Mouse (Mus musculus) cerebellum, postnatal 36 days (tissue): Measurements from ENCODE around the gene Kat2a.

Source experiments
- DNase-seq, 2 experiments: peaks; one replicate each; pipeline ENCODE4 v3.0.0; 2021 to 2022; ENCODE audit warnings: mixed read lengths in 2 of 2

The Kat2a gene

DNA sequence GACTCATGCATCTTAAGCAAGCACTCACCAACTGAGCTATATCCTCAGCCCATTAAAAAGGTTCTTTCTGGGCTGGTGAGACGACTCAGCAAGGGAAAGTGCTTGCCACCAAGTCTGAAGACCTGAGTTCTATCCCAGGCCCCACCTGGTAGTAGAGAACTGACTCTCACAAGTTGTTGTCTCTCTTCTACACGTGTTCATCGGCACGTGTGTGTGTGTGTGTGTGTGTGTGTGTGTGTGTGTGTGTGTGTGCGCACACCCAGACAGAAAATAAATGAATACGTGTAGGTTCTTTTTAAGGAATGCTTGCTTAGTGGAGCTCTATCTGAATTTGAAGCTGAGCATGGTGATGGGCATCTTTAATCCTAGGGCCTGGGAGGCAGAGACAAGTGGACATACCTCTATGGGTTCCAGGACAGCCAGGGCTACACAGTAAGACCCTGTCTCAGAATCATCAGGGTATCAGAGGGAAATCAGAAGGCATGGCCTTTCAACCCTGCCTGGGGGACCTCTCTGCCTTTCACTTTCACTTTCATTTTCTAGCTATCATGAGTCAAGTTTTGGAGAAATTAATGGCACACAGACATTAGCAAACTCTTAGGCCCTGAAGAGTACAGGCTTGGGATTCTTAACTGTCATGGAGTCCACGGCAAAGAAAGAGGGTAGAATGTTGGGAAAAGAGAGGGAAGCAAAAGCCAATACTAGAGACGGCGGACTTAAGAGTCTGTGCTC is 23.0 kb upstream of the Kat2a start:
- no peak for DNase-seq

DNA sequence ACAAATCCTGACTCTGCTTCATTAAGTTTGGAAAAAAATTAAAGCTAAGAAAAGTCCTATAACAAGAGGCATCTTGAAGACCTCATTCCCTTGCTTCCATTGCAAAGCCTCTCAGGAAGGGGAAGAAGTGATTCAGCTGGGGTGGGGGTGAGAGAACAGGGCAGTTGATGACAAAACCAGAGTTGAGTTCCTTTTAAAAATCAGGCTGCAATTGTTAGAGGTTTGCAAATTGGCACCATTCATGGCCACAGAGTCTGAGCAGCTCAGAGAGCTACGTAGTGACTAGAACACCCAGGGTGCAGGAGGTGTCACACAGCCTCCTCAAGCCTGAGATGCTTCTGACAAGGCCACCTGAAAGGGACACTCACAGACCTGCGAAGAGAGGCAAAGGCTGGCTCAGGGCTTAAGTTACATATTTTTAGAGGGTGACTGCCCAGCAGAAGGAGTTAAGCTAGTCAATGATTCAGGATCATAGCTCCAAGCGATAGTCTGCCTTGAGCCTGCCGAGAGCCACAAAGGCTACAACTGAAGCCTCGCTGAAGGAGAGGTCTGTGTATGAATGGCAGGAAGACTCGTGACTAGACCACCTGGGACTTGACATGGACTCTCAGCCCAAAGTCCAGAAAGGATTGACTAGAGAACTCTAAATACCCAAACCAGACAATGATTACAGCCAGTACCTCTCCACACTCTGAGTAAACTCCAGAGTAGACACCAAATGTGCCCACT is 18.4 kb upstream of the Kat2a start:
- DNase-seq = no peak

DNA sequence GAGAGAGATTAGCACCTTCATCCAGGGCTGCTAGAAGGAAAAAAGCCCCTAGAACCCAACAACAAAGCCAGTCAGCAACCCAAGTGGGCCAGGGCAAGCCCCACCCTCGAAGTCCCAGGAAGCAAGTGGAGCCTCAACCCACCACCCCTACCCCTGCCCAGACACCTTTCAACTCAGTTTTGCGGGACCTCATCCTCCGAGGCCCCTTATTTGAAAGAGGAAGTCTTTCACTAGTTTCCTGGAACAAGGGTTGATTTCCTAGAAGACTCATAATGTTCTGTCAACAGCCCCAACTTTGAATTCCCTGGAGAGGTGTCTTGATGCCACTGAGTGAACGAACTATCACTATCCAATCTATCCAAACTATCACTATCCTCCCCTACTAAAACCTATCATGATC is 17.7 kb upstream of the Kat2a start:
- DNase-seq = no peak

DNA sequence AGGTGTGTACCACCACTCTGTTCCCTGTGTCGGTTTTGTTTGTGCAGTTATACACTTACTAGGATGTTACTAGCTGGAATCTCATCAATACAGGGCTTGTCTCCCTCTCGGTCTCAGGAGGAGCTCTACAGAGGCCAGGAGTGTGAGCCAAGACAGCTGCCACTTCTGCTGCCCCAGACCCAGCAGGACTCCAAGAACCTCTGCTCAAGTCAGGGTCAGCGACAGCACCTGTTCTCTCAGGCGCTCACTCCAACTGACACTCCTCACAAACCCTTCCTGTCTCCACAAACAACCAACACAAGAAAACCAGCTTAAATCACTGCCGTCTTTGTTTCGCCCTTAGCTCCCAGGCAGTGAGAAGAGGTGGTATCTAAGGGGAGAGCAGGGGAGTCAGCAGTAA is 16.3 kb upstream of the Kat2a start:
- DNase-seq = no peak

DNA sequence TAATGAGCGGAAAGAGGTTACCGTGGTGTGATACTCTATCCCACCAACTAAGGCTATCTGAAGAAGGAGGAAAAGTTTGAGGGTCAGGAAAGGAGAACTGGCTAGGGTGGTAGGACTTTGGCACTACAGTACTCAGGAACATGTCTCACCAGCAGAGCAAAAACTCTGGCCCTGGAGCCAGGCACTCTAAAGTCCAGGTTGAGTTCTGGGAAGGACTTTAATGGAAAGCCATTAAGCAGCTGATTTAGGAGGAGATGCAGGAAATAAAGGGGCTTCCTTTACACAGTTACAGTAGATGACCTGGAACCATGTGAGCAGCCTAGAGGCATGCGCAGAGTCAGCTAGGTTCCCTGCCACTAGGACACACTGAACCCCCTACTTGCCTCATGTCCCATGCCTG is 14.9 kb upstream of the Kat2a start:
- DNase-seq = no peak

DNA sequence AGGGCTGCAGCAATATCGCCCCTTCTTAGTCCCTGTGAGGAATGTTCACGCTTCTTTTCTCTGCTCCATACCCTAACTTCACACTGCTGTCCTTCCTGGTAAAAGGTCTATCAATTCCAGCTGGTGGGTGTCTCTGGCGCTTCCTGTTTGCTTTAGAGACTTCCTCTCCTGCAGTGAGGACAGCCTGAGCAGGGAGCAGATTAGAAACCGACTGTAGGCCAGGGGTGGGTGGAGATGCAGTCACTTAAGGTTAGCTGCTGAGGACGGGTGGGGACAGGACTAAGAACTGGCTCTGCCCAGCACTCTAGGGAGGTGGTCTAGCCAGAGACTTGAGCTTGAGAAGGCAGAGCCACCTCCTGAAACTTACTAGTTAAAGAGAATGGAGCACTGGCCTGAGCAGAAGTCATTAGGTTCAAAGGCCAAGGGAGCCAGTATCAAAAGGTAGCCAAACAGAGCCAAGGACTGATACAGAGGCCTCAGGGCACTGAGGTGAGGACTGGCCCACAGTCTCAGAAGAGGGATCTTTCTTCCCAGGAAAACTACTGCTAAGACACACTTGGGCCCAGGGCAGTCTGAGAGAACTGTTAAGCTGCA is 12.8 kb upstream of the Kat2a start:
- DNase-seq = no peak

DNA sequence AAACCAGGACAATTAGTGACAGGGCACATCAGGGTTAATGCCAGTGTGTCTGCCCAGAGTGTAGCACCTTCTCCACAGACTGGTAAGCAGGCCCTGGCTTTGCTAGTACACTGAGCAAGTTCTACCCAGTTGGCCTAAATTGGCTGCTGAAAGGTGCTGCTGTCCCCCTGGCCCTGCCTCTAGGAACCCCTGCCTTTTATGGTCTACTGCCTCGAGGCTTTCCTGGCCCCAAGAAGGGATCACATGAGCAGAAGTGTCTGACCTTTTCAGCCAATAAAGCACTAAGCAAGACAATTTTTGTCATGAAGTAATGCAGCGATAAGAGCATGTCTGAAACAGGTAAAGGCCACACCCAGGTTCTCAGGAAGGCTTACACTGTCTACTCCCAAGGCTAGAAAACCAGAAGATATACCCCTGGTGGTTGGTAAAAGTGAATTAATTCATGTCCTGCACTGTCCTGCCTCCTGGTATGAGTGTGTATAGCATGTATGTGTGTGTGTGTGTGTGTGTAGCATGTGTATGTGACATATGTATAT is 10.3 kb upstream of the Kat2a start:
- no peak for DNase-seq

DNA sequence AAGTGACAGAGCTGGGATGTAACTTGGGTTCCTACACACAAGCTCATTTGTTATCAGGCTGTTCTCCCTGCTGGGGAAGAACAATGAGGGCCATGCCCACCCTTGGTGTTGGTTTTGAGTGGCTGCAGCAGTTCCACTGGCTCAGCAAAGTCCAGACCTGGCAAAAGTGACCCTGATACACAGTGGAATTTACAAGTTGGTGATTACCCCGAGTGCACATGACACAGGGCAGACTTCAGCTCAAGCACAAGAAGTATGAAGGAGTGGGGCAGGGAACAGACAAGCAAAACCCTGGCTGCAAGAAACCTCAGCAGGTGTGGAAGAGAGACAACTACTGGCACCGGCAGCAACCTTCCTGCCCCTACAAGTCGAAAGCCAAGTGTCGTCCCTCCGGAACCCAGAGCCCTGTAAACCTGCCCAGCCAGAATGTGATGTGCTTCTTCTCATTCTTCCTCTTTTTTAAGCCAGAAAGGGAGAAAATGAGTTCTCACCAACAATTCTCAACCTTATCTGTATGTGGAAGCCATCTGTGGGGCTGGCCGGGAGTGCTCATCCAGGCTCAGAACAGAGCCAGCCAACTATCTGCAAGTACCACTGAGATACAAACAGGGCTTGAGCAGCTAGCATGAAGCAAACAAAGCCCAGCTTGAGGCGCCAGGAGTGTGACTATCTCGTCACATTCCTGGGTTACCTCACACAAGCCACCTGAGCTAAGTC is 9.7 kb upstream of the Kat2a start:
- no peak for DNase-seq

DNA sequence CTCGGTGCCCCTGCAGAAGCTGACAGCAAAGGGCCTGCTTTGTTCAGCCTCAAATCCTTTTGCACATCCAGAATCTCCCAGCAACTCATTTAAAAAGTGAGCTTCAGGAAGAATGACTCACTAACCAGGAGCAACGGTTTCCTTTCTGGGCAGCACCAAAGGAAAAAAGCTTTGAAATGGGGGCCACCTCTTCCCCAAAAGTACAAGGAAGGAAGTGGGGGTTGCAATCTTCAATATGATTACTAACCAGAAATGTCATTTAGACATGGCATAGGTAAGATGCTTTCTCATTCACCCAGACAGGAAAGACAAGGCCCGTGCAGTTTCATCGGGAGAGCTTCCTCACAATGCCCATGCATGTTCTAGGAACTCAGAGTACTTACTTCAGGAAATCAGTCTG is 9.0 kb upstream of the Kat2a start:
- DNase-seq = no peak

DNA sequence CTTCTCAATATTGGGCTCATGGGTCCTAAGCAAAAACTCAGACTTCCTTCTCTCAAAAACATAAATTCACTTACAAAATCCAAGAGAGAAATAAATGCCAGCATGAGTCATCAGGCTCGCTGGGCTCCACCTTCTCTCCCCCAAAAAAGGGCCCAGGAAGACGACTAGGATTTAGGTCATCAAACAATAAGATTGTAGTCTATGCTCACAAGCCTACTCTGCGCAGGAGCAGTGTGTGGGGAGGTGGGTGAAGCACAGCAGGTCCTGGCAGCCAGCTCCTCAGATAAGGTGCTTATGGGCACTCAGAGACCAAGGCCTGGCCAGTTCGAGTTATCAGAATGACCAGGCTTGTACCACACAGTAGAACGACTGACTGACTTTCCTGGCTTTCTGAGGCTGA is 8.1 kb upstream of the Kat2a start:
- no peak for DNase-seq

DNA sequence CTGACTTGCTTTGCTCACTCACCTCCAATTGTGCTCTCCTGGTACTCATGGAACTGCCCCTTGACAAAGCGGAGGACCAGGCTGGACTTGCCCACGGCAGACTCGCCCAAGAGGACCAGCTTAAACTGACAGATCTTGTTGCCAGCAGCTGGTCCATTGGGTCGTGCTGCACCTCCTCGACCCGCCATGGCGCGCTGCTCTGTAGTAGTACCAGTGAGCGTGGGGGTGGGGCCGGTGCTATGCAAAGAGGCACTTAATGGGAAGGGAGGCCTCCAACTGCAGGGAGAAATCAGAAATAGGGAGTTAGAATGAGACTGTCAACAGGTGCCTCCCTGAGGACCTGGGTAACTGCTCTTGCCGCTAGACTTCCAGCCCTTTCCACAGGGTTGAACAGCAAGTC is 7.6 kb upstream of the Kat2a start:
- no peak for DNase-seq

DNA sequence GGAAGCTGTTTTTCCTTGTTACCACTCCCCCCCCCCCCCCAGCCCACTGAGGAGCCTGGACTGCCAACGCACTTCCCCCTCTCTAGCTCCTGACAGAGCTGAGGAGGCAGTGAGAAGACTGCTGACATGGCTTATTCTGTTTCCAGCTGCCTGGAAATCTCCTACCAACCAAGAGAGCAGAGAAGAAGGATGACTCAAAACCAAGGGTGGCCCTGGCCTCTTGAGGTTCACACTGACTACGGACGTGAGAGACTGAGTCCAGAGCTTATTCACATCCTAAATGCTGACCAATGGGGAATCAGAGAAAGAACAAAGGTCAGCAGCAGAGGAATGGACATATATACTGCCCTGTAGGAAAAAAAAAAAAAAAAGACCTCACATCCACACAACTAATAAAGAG is 7.0 kb upstream of the Kat2a start:
- no peak for DNase-seq

DNA sequence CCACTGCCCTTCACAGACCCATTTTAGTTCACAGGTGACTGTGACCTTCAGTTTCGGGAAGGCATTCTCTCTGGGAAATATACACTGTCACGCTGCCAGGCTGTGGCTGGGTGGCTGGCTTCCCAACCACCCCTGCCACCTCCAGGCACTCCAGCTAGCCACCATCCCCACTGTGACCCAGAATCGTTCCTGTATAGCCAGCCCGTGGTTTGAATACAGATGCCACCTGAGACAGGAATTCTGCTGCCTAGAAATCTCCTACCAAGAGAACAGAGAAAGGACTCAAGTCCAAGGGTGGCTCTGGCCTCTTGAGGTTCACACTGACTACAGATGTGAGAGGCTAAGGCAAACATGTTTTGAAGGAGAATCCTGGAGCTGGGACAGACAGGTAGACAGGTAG is 6.6 kb upstream of the Kat2a start:
- no peak for DNase-seq

DNA sequence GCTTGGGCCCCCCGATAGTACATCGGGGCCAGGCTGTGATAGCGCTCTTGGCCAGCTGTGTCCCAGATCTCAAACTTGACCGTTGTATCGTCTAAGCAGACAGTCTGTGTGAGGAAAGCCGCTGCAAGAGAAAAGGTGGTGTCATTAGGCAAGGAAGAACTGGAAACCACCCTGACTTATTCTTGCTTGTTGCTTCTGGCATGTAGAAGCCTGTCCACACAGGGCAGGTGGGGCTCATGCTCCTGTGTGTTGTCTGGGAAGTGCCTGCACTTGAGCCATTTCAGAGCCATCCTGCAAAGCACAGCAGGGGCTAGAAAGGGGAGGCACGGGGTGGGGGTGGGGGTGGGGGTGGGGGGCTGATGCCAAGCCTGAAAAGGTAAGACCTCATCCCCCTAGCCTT is 6.2 kb upstream of the Kat2a start:
- no peak for DNase-seq

DNA sequence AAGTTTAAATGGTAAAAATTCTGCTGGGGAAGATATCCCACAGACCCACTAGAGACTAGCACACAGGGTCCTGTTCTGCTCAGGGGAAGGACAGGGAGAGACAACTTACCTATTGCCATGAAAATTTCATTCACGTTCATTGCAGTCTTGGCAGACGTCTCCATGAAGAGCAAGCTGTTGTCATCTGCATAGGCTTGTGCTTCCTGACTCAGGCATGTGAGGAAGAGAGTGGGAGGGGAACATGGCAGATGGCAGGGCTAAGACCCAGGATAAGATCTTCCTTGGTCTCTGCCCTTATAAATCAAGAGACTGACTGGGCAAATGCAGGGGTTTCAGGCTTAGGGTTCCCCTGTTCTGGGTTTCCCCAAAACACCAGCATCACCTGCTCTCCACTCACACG is 4.4 kb upstream of the Kat2a start:
- no peak for DNase-seq

DNA sequence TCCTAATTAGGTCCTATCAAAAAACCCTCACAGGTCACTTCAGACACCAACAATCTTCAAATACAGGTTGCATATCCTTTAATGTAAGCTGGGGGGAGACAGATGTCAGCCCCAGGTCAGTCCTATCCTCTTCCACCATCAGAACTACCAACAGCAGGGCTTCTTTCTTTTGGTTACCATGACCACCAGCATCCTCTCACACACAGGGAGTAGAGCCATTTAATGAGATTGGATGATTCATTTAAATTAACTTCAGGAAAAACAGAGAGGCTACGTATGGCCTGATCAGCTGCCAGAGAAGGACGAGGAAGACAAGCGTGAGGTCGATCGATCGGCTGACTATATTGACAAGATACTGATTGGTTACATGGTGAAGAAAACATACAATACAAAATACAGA is 2.7 kb upstream of the Kat2a start:
- DNase-seq = no peak

DNA sequence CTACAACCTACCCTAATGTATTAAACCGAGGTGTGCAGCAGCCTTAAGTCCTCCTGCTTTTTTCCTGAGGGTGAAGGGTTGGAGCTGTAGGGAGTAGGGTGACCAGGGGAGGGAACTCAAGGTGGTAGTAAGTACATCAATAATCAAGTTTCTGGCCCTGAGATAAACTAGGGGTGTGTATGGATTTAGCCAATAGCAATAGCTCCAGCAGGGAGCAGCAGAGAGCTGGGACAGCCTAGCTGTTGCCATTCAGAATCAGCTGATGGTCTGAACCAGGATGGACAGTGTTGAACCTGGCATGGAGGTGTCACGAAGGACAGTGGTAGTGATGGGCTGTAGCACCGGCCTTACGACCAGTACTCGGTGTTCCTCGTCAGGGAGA is 2.3 kb upstream of the Kat2a start:
- DNase-seq = peak; percentile 82 to 86

DNA sequence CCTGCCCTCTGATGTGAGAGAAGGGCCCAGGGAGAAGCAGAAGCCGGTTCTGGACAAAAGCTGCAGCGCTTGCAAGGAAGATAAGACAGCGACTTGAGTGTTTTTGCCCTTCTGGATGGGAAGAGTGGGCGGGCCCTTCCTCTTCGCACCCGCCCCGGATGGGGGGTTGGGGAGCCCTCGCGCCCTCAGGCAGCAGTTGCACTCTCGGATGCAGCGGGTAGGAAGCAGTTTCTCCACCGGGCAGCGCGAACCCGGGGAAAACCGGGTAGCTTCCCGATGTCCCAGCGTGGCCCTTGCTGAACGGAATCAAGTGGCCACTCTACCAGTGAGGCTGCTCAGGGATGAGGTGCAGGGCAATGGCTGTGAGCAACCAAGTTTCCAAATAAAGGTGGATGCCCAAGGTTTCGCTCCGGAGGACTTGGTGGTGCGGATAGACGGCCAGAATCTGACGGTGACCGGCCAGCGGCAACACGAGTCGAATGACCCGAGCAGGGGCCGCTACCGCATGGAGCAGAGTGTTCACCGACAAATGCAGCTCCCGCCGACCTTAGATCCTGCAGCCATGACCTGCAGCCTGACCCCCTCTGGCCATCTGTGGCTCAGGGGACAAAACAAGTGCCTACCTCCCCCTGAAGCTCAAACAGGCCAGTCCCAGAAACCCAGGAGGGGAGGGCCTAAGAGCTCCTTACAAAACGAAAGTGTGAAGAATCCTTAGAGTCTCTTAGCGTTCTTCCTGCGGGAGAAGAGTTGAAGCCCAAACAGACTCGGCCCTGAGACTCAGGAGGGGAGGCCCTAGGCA is 1.7 kb upstream of the Kat2a start, which contains the start of gene Hspb9:
Gene Hspb9 (plus strand): TSS at position 116 of the 799 bp plus-strand sequence.
- DNase-seq = no peak

DNA sequence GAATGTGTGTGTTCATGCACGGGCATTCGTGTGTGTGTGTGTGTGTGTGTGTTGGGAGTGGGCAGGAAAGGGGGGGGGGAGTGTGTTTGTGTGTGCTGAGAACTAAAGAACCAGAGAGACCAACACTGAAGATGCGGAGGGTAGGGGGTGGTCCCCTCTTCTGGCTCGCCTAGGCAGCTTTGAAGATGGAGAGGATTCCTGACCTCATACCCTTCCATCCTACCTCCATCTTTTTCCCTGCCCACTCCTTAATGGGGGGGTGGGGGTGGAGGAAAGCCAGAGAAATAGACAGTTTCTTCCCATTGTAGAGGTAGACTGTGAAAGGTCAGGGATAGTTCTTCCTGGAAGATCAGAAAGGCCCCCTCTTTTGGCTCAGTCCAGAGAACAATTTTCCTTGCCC is 909 bp upstream of the Kat2a start:
- DNase-seq = no peak

DNA sequence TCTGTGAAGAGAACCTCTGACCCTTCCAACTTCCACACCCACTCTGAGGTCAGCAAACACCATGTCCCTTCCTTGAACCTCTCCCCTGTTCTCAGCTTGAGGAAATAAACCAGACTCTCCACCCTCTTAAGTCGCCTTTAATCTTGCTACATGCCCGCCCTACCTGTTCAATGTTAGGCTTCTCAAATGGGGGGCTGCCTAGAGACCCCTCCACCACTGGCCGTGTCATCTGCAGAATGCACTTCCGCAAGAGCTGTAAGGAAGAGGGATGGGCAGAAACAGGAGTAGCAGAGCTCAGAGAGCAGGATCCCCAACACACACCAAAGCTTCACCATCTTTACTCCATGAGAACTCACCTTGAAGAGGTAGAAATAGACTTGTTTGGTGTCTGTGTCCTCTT is 1.3 kb downstream of the Kat2a start:
- no peak for DNase-seq

DNA sequence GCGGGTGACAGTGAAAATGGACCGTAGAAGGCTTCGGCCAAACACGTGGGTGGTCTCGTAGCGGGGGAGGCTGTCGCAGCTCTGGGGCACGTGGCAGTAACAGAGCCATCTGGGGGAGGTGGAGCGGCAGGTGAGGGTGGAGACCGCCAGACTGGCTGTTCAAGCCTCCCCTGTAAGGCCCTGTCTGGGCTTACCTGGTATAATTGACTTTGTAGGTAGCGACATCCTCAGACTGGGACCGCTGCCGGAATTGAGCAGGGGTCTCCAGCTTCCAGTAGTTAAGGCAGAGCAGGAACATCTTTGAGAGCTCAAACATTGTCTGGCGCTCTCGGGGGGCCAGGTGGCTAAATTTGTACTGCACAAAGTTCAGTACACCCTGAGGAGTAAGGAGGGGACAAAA is 1.7 kb downstream of the Kat2a start:
- DNase-seq = no peak

DNA sequence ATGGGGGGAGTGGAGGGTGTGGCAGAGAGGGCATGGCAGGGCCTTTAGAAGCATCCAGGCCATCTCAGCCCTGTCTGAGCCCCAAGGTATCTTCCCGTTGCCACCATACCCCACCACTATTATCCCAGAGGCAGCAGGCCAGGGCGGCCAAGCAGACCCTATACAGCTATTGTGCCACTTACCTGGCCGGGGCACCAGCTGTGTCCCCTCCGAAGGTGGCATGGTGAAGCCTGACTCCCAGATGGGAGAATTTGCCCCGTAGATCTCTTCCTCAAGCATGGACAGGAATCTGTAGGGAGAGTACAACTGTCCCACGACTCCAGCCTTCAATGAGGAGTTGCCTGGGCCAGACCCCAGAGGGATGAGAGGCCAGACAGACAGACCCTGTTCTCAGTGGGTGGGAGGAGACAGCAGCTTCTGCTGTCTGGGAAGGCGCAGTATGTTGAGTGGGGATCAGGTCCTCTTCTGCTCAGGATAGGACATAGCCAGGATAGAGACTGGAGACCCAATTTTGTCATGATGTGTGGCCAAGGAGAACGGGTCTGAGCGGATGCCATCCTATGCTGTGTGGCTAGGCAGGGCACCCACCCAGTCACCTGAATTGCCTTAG is 3.0 kb downstream of the Kat2a start:
- DNase-seq = no peak
